In the genomic region with DNA sequence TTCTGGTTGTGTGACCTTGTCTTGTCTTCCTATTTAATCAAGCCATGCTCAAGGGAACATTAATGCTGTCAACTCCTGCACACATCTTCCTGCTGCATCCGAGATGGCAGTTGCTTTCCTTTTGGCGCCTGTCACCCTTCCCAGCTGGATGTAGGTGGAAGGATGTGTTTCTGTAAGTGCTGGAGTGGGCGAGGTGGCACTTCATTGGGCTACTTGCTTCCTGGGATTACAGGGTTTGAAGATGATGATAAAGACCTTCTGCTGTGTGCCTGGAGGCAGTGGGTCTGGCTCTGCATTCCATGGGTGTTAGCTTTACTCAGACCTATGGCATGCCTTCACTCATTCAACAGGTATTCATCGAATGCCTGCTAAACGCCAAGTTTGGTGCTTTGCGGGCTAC, we compare ENCODE assay signal across 25 mouse cellular contexts. TPM values are rescaled to one million over a fixed set of nuclear protein-coding genes. Genes with fewer than 3 reads are reported as not detected.
DNase-seq lines count a peak whose midpoint lies in the region; ATAC-seq and TF ChIP-seq lines count a peak whose summit lies in the region.
"Had no signal": no experiment of that assay in that cellular context is flagged by ENCODE, and none has a peak within 500 bp of the region (broad histone marks: within the 10 kb centered on the region; RNA-seq: fewer than 3 reads in every experiment).

No protein-coding gene starts in this region.

- CTCF ChIA-PET in Patski (lab: Charles Lee) = interaction anchor here (0.7 kb wide), 1 partner anchor 86 kb away, joined by 3 read pairs; no protein-coding TSS in a partner anchor

- peak; percentile 53 for ATAC-seq in Patski
- ATAC-seq: forebrain, embryonic 14.5 days; intestine, embryonic 15.5 days had no signal

- POLR2A ChIA-PET in Patski (lab: Charles Lee) = no interaction called here

- WGBS in heart, adult 2 months = 73% methylated on average over 6 of the region's 6 CpGs

- TF ChIP-seq CTCF in heart, adult 2 months (IDR thresholded peaks at IDR 0.05) = no peak
- TF ChIP-seq CTCF in Patski (IDR thresholded peaks at IDR 0.05) = no peak

- intact Hi-C loops in heart, adult 2 months (cut with DNase I) = no loop called here
- intact Hi-C loops in heart, postnatal 14 days (cut with DNase I) = no loop called here

- in situ Hi-C loops in Patski (cut with MboI; ENCODE audit: low pct_unique_long_range_greater_than_20kb) = no loop called here

- no peaks in the 10 kb centered on the region for H3K79me2 ChIP-seq in heart, adult 2 months (replicated peaks; ENCODE audit: control insufficient read depth, insufficient read depth, low read length)

- H3K27ac ChIP-seq in heart, adult 2 months = peak overlapping the region; percentile 9; the same call in 1 of the 2 replicates
- H3K27ac ChIP-seq: embryonic facial prominence, embryonic 15.5 days; forebrain, embryonic 10.5 days; heart, embryonic 10.5 days; hindbrain, embryonic 10.5 days; hindbrain, embryonic 14.5 days; intestine, embryonic 15.5 days had no signal

- H3K27me3 ChIP-seq in heart, adult 2 months (ENCODE audit: control insufficient read depth, insufficient read depth, low read length) = no peaks in the 10 kb centered on the region
- H3K27me3 ChIP-seq in Patski = peaks cover 1% of the 10 kb centered on the region
- H3K27me3 ChIP-seq: CH12.LX; embryonic facial prominence, embryonic 15.5 days; heart, embryonic 15.5 days; intestine, embryonic 15.5 days had no signal

- H3K9ac ChIP-seq in heart, adult 2 months (ENCODE audit: low read depth, low read length) = no peak overlapping the region
- H3K9ac ChIP-seq: embryonic facial prominence, embryonic 15.5 days; heart, embryonic 15.5 days; hindbrain, embryonic 14.5 days; intestine, embryonic 15.5 days had no signal

- DNase-seq in heart, adult 2 months = no peak
- DNase-seq in heart, postnatal 14 days = no peak
- DNase-seq in right cerebral cortex, adult 2 months (ENCODE audit: low spot score in 2 of 2) = peak; percentile 5 to 11
- DNase-seq in right cerebral cortex, postnatal 25 days = no peak
- no peak for DNase-seq in Patski (ENCODE audit: low read depth, low spot score)
- DNase-seq in ovary, postnatal 10 days (ENCODE audit: low spot score) = no peak
- DNase-seq: adrenal gland, adult 8-10 months; adrenal gland, postnatal 36 days; cerebellum, adult 11 months; cerebellum, adult 8-10 months; cerebellum, postnatal 14 days; embryo, embryonic 11 days; gastrocnemius, adult 2 months; gastrocnemius, postnatal 25 days had no signal

- H3K36me3 ChIP-seq in heart, adult 2 months (ENCODE audit: control insufficient read depth, insufficient read depth, low read length) = no peaks in the 10 kb centered on the region
- H3K36me3 ChIP-seq: embryonic facial prominence, embryonic 15.5 days; forebrain, embryonic 10.5 days; heart, embryonic 10.5 days; heart, embryonic 15.5 days; hindbrain, embryonic 10.5 days; intestine, embryonic 15.5 days had no signal

- no peak for TF ChIP-seq POLR2A in heart, adult 2 months (IDR thresholded peaks at IDR 0.05; ENCODE audit: insufficient read depth, low read depth, low read length)

- no peak overlapping the region for H3K4me3 ChIP-seq in heart, adult 2 months
- H3K4me3 ChIP-seq: embryonic facial prominence, embryonic 15.5 days; erythroblast, embryonic 14.5 days; forebrain, embryonic 10.5 days; gastrocnemius, adult 2 months; heart, embryonic 10.5 days; heart, embryonic 15.5 days; hindbrain, embryonic 10.5 days; intestine, embryonic 15.5 days had no signal

- peaks cover 4% of the 10 kb centered on the region for H3K4me1 ChIP-seq in heart, adult 2 months (ENCODE audit: control insufficient read depth, insufficient read depth, low read length)
- H3K4me1 ChIP-seq: embryonic facial prominence, embryonic 15.5 days; forebrain, embryonic 10.5 days; hindbrain, embryonic 10.5 days; intestine, embryonic 15.5 days had no signal

- no peak for TF ChIP-seq EP300 in heart, adult 2 months (IDR thresholded peaks at IDR 0.05; ENCODE audit: insufficient read depth, low read depth, low read length)

RNA-seq across cellular contexts. Expression of a gene that starts 53.9 kb away (rescaled TPM):
- 100 to 1,000 TPM; 111 to 140 TPM for total RNA-seq in heart, adult 2 months (2021)
- polyA plus RNA-seq in heart, adult 2 months (2012; rRNA removed) = 123 and 197 TPM in 2 replicates
- 100 to 1,000 TPM in 1 of 2 experiments, 10 to 100 TPM in 1; 98.3 to 107 TPM for total RNA-seq in heart, postnatal 14 days (2021)
- 159 TPM for polyA plus RNA-seq in Patski (2021)
- total RNA-seq: CH12.LX; granulocyte monocyte progenitor cell, adult 5-6 weeks had no signal

Comparison
In these comparisons a context has a peak if more than half of its experiments do, and no peak if none do; other contexts are left out.
1. DNase-seq: peak in right cerebral cortex, adult 2 months (2 of 2); none in heart, adult 2 months (0 of 2), heart, postnatal 14 days (0 of 2), right cerebral cortex, postnatal 25 days (single experiment), Patski (single experiment) and ovary, postnatal 10 days (single experiment).